Mouse (Mus musculus) erythroblast, adult 5-6 weeks (primary cell): ENCODE measurements around the gene Mlph. TPM values are rescaled to one million over a fixed set of nuclear protein-coding genes. Genes with fewer than 3 reads are reported as not detected.

Experiments
- ATAC-seq: replicated peaks from 2 replicates; pipeline ENCODE4 v1.8.0; 2016; ENCODE audit warnings: moderate number of reproducible peaks, mild to moderate bottlenecking, moderate TSS enrichment, inconsistent platforms; ENCODE audit not compliant: poor library complexity, low FRiP score, severe bottlenecking
- total RNA-seq, 2 experiments: library from RNA; stranded (forward) in 1 of 2; stranded (reverse) in 1 of 2; fragments of 150-400 nt in 1 of 2; fragments of 200-764, 138-1000 nt in 1 of 2; gene quantifications; 2 replicates each; pipeline versions ENCODE4 v1.2.3 to v1.2.4; 2015 to 2017; ENCODE audit warnings: low replicate concordance in 2 of 2

Mlph gene
- total RNA-seq (2015; ENCODE audit: low replicate concordance) (0.38 TPM in 1 of 2 replicates, not detected in the other), total RNA-seq (2017; ENCODE audit: low replicate concordance) (not detected in 2 replicates)

- no peak for ATAC-seq
Observed at GRCm38 (mm10) chr1:90914948-90915569, at the start of gene Mlph. Gene Mlph (plus strand): TSS chr1:90915085.

- no peak for ATAC-seq
Observed at GRCm38 (mm10) chr1:90866734-90867133, 48.2 kb upstream of the Mlph start.

- no peak for ATAC-seq
Observed at GRCm38 (mm10) chr1:90870581-90870980, 44.3 kb upstream of the Mlph start.

GRCm38 (mm10) chr1:90875371-90875770 is 39.5 kb upstream of the Mlph start:
- ATAC-seq: no peak

- ATAC-seq: no peak
Observed at GRCm38 (mm10) chr1:90875961-90876360, 38.9 kb upstream of the Mlph start.

GRCm38 (mm10) chr1:90876486-90877270 is 38.2 kb upstream of the Mlph start:
- no peak for ATAC-seq

GRCm38 (mm10) chr1:90885771-90886460 is 29.0 kb upstream of the Mlph start:
- ATAC-seq: no peak

- ATAC-seq: no peak
Observed at GRCm38 (mm10) chr1:90894521-90894920, 20.4 kb upstream of the Mlph start.

- no peak for ATAC-seq
Observed at GRCm38 (mm10) chr1:90895004-90895403, 19.9 kb upstream of the Mlph start.

GRCm38 (mm10) chr1:90896281-90896680 is 18.6 kb upstream of the Mlph start:
- no peak for ATAC-seq

GRCm38 (mm10) chr1:90896741-90897361 is 18.0 kb upstream of the Mlph start:
- ATAC-seq: no peak

GRCm38 (mm10) chr1:90898012-90898411 is 16.9 kb upstream of the Mlph start:
- no peak for ATAC-seq

GRCm38 (mm10) chr1:90899816-90900215 is 15.1 kb upstream of the Mlph start:
- no peak for ATAC-seq

- ATAC-seq: no peak
Observed at GRCm38 (mm10) chr1:90900406-90900805, 14.5 kb upstream of the Mlph start.

- no peak for ATAC-seq
Observed at GRCm38 (mm10) chr1:90901246-90901645, 13.6 kb upstream of the Mlph start.

- ATAC-seq: no peak
Observed at GRCm38 (mm10) chr1:90901681-90902208, 13.1 kb upstream of the Mlph start.

GRCm38 (mm10) chr1:90902751-90903150 is 12.1 kb upstream of the Mlph start:
- no peak for ATAC-seq

- no peak for ATAC-seq
Observed at GRCm38 (mm10) chr1:90903211-90903945, 11.5 kb upstream of the Mlph start.

- ATAC-seq: no peak
Observed at GRCm38 (mm10) chr1:90903971-90904458, 10.9 kb upstream of the Mlph start.
